Mouse (Mus musculus): ENCODE measurements at regions not wholly inside any gene's neighbourhood (a gene's known extent, or its start where the extent isn't known, plus 50 kb on each side); places are given as distances from the start of the nearest gene placed in this dataset.
A peak's percentile ranks its signal among the peaks of the same experiment; 100 is the strongest.

DNA sequence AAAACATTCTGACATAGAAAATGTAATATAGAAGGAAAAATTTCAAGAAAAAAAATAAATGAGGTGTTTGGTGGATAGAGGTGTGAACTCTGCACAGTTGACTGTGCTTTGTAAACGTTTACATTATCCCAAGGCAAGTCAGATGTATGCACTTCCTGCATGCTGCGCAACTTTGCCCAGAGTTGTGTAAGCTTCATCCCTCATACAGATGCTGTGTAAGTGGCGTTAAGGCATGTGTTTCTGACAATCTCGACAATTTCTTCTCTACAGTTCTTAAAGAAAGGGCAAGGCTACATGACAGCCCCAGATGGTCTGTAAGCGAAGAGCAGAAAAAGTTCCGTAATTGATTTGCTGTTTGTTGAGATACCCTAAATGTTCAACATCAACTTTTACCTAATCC is 476.6 kb upstream of the Pitx2 start:
- DNase-seq (ENCODE audit: low spot score), result no peak

- no peak for DNase-seq (ENCODE audit: low spot score)
These were observed 479.4 kb upstream of the Pitx2 start for GRCm38 (mm10) chr3:128720276-128720675.

GRCm38 (mm10) chr3:128719226-128719625 is 480.5 kb upstream of the Pitx2 start:
- DNase-seq (ENCODE audit: low spot score), result no peak

- DNase-seq (ENCODE audit: low spot score), result no peak
These were observed 492.4 kb upstream of the Pitx2 start for GRCm38 (mm10) chr3:128707270-128707669.

DNA sequence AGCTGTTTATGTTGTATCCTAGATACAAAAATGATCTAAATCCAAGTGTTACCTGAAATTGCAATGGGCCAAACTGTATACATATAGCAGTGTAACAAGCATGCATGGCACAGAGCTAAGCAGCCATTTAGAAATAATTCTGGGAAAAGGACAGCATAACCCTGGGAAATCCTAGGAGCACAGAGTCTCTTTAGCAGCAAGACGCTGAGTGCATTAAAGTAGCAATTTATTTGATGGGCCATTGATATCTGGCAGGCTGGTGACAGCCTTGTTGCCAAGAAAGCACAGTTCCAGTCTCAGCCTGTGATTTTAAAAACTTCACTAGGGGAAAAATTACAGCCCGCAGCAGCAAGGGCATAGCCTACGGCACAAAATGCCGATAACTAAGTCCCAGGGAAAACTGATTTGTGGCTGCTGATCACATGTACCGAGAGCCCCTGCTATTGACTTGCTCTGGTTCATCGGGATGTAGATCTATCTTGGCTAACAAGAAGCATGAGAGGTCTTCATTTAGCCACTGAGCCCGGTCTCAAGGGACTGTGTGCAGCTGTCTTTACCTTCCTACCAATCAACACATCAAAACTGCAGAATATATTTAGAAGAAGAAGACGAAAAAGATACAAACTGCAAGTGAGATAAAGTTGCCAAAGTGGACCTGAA is 531.1 kb upstream of the Pitx2 start:
- no peak for DNase-seq (ENCODE audit: low spot score)

- no peak for DNase-seq (ENCODE audit: low spot score)
These were observed 534.5 kb upstream of the Pitx2 start for GRCm38 (mm10) chr3:128665184-128665583.

DNA sequence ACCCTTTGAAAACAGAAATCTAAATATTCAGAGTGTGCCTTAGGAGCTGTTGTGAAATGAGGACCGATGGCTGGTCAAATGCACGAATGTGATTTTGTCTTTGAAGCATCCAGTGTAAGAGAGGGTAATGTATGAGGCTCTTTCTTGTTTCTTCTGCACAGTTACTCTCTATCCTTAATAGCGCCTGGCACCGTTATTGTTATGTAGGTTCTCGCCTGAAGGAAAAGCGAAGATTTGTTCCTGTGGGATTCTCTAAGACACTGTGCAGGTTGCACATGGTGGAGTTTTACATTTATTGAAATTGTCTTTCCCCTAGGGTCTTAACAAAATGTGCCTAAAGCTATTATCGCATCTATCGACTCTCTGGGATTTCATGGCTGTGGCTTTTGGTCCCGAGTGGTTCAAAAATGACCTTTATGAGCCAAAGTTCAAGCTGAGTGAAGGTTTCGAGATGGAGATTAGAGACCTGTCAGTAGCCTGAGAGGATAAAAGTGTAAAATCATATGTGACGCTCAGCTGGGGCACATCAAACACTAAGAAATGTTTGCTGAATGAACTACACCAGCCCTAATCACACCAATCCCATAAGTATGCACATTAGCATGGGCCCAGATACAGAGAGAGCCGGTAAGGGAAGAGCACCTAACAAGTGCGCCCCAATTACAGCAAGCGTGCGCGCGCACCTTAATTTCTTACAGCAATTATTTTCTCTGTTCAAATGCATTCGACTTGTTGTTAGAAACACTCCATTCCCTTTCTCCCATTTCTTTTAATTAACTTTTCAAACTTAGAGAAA is 562.5 kb upstream of the Pitx2 start:
- DNase-seq (ENCODE audit: low spot score), result no peak

DNA sequence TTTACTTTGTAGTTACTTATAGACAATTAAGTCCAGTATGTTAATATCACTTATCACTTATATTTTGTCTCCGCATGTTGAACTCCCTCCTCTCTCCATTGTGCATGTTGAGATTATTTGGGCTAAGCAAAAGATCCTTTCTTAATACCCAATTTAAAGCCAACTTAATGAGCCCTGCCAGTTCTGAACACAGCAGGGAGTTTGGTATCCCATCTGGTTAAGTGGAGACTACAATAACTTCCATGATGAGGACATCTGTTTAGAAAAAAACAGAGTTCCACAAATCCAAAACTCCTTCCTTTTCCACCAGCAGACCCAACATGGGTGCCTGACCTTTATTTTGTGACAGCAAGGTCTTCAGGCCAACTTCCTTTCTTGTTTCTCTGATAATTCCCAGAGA is 572.0 kb upstream of the Pitx2 start:
- DNase-seq (ENCODE audit: low spot score), result no peak

- DNase-seq (ENCODE audit: low spot score), result no peak
These were observed 583.0 kb upstream of the Pitx2 start for GRCm38 (mm10) chr3:128616675-128617074.

DNA sequence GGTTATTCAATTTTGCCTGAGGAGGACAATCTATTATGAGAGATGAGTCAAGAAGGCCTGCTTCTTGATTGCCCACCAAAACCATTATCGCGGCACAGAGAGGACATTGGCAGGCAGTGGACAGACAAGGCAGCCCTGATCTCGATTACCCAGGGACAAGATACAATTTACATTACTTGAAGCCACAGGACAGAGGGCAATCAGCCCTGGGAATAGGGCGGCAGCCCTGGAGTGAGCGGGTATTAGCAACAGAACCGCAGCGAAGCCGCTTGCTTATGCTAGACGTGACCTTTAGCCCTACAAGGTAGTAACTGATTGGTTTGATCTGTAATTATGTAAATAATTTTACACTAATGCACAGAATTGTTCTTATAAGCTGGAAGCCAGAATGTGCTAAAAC is 586.0 kb upstream of the Pitx2 start:
- no peak for DNase-seq (ENCODE audit: low spot score)

DNA sequence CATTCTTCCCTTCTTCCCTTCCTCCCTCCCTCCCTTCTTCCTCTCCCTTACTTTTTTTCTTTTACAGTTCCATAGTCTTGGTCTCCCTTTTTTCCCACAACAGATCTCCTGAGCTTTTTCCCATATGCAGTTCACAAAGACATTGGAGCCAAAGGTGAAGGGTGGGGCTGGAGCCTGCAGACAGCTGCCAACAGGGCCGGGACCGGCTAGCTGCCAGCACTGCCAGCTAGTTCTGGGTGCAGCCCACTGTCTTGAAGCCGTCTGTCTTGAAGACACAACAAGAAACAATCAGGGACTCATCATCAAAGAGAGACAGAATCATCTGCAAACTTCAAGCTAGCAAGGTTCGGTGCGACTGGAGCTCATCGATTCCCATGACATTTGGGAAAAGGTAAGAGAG is 588.9 kb upstream of the Pitx2 start:
- DNase-seq (ENCODE audit: low spot score), result no peak

DNA sequence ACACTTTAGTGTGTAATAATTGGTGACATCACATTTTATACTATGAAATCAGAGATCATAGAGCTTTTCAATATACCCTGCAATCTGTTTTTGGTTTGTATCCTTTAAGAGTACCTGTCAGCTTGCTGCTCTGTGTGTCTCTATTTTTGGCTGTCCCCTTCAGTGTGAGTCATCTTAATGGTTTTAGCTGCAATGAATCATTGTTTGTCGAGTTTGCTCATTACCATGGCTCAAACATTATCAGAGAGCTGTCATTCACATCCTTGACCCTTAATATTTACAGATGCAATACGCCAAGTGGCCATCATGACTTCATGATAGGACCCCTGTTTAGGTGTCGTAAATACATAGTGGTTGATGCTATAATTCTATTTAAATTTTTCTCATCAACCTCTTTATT is 591.0 kb upstream of the Pitx2 start:
- DNase-seq (ENCODE audit: low spot score), result no peak

DNA sequence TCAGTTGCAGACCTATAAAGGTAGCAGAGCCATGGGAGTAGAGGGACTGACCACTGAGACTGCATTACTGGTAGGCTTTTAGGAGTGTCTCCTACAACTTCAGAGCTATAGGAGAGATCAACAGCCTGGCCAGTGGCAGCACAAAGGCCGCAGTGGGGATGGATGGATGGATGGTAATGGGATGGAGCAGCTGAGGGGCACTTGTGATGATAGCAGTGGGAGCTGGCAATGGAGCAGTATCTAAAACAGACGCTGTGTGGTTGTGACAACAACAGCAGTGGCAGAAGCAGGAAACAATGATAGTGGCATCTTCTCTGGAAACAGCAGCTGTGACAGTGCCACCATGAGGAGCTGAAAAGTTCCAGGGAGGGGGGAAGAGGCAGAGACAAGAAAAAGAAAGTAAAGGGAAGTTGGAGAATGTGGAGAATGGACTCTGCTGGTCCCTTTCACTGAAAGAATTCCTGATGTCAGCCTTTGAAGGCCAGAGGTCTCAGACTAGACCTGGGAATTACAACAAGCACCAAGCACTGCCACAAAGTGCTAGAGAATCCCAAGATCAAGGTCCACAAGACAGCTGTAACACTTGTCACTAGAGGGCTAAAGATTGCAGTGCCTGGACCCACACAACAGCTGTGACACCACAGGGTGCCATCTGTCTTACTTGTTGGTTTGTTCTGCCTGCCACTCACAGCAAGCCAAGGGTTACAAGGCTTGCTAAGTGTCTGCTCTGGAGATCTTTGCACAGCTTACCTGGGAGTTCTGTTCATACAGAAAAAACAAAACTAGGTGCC is 624.1 kb upstream of the Pitx2 start:
- no peak for DNase-seq (ENCODE audit: low spot score)

DNA sequence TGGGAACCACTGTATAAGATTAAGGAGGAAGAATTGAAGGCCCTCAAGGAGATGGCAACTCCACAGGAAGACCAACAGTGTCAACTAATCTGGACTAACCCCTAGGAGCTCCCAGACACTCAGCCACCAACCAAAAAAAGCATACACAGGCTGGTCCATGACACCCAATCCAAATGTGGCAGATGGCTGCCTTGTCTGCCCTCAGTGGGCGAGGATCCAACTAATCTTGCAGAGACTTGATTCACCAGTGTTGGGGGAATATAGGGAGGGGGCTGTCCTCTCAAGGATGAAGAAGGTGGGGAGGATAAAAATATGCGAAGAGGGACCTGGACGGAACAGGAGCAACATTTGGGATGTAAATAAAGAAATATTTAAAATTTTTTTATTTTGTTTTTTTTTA is 629.1 kb upstream of the Pitx2 start:
- DNase-seq (ENCODE audit: low spot score), result no peak

GRCm38 (mm10) chr3:128565386-128565785 is 634.3 kb upstream of the Pitx2 start:
- DNase-seq (ENCODE audit: low spot score), result no peak

DNA sequence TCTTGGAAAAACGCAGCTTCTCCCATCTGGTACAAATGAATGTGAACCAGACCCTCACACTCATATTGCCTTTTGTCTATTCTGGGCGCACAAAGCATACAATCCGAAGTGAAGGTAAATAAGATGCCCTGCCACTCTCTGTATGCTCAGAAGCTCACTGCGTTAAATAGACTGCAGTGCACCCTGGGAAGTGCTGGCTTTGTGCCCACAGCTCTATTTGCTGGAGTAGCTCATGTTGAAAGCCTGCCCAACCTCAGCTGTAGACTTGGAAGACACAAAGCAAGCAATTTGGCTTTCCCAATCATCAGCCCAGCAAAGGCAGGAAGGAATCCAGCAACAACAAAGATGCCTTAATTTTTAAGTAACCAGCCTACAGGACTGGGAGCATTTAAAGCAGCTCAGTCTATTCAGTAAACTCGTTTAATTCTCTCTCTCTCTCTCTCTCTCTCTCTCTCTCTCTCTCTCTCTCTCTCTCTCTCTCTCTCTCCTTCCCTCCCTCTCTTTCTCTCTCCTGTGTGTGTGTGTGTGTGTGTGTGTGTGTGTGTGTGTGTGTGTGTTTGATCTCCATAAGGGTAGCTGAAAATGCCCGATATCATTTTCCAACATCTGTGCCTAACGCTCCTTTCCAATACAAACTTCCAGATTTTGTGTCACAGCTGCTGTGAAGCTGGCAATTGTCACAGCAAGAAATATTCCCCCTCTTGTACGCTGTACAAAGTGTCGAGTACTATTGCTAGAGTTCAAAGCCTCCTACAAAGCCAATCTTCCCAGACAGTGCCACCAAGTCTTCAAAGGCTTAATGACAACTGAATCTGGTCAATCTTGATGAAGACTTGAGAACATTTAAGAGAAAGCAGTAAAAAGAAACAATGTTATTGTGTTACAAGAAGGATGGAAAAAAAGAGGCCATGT is 650.5 kb upstream of the Fam241a start:
- peak; percentile 71 for DNase-seq (ENCODE audit: low spot score)

DNA sequence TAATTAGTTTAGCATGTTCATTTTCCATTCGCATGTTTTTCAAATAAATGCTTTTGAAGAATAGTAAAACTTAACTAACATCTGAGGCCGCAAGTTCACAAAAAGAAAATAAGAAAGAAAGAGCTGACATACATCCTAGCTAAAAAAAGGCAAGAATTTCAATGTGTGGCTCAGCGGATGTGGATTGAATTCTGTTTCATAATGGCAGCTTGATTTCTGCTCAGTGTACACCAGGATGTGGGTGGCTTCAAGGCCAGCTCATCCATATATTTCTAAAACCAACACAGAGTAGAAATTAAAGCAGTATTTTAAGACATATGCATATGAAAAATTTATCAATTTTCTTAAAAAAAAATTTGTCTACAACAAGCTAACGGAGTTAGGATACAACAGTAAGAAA is 629.3 kb upstream of the Fam241a start:
- DNase-seq (ENCODE audit: low spot score), result no peak

DNA sequence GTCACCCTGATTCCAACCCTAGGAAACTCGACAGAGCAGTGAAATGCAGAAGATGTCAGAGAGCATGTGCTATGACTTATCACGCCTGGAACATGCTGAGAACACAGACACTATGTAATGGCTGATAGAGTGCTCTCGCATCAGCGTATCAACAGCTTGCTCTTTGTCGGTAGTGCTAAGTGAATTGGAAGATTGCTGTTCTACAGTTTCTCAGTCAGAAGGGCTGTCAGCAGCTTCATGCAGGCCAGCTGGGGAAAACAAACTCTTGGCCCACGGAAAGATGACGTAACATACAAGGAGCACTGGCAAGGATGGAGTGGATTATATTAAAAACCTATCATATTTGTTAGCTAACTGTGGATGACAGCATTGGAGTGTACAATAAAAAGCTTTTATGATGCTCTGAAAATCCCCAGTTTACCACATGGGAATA is 624.6 kb upstream of the Fam241a start:
- DNase-seq (ENCODE audit: low spot score), result peak; percentile 5

DNA sequence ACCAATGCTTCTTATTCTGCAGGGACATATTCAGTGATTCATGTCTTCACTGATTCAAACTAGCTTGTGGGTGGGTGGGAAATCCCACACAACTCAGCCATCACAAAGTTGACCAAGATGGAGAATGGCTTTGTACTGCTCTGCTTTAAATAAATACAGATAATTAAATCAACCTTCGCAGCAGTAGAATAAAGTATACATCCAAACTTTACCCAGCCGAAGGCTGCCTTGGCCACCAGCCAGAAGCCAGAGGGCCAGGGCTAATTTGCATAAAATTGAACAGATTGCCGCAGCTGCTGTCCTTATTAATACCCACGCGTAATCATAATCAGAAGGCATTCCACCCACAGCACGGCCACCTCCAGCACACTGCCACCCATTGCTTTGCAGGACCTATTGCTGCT is 623.8 kb upstream of the Fam241a start:
- DNase-seq (ENCODE audit: low spot score), result no peak

- peak; percentile 18 for DNase-seq (ENCODE audit: low spot score)
These were observed 622.7 kb upstream of the Fam241a start for GRCm38 (mm10) chr3:128518806-128519205.

DNA sequence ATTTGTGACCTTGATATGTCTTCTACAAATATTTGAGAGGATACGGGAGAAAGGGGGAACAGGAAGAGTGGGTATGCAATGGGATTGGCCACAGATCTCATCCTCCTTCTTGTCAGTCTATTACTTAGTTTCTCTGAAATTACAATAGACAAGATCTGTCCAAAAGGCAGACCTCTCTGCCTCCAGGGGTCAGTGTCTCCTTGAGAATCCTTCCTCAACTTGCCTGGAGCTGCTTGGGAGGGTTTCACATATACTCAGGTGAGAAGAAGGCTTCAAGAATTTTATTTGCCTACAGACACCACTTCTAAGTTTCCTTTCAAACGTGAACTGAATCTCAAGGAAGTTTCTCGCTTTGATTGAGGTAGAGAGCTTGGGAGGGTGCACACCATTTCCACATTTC is 575.0 kb upstream of the Fam241a start:
- no peak for DNase-seq (ENCODE audit: low spot score)

DNA sequence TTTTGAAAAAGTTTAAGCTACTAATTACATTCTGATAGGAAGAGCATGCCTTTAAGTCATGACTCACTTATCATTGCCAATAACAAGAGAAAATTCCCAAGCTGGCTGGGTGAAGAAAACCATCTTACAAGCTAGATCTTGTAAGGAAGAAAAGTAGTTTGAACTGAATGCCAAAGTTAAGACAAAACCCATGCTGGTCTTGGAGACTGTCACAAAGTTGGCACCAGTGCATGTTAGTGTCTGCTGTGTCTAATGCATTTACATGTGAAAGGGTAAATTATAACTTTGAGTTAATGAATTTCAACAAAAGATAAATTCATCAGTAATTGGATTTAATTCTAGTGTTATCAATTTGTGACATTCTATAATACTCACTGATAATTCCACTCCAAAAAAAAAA is 533.6 kb upstream of the Fam241a start:
- DNase-seq (ENCODE audit: low spot score), result no peak

All from adipocyte (in vitro differentiated cells).